Mouse (Mus musculus) forebrain, embryonic 12.5 days (tissue): Measurements from ENCODE around the gene Mrpl11. TPM values are rescaled to one million over a fixed set of nuclear protein-coding genes. Genes with fewer than 3 reads are reported as not detected.
"Not testable (repeated sequence)": the region's sequence is repeated elsewhere in the genome, so short reads cannot be mapped to it uniquely, and the experiment has no call there.

Experiments
- ATAC-seq: fragments of 200-750 bp; cut with Nextera tagmentation; 2 replicates; pipeline ENCODE4 v1.8.0; 2017; ENCODE audit warnings: moderate TSS enrichment; ENCODE audit not compliant: low FRiP score
- H3K27ac ChIP-seq: fragments of 300-500 bp; sonication (generic); 2 replicates; pipeline ENCODE4 v1.5.1; 2016; ENCODE audit warnings: mild to moderate bottlenecking
- H3K27me3 ChIP-seq: fragments of 300-500 bp; sonication (generic); 2 replicates; pipeline ENCODE4 v1.6.1; 2016; ENCODE audit warnings: mild to moderate bottlenecking
- H3K36me3 ChIP-seq: fragments of 300-500 bp; sonication (generic); replicated peaks from 2 replicates; pipeline ENCODE4 v1.6.1; 2016; ENCODE audit warnings: mild to moderate bottlenecking
- H3K4me1 ChIP-seq: fragments of 300-500 bp; sonication (generic); 2 replicates; pipeline ENCODE4 v1.6.1; 2016
- H3K4me2 ChIP-seq: fragments of 300-500 bp; sonication (generic); 2 replicates; pipeline ENCODE4 v1.6.1; 2016; ENCODE audit warnings: mild to moderate bottlenecking, moderate library complexity
- H3K4me3 ChIP-seq: fragments of 300-500 bp; sonication (generic); replicated peaks from 2 replicates; pipeline ENCODE4 v1.5.1; 2016; ENCODE audit warnings: mild to moderate bottlenecking
- H3K9ac ChIP-seq: fragments of 300-500 bp; sonication (generic); 2 replicates; pipeline ENCODE4 v1.6.1; 2016; ENCODE audit warnings: mild to moderate bottlenecking
- H3K9me3 ChIP-seq: fragments of 300-500 bp; sonication (generic); 2 replicates; pipeline ENCODE4 v1.6.1; 2016
- WGBS: fragments of 180-500 bp; shearing (Covaris S2); methylation state at CpG from one replicate; pipeline ENCODE4 v1.1.7; 2016; 5-methylcytosine and 5-hydroxymethylcytosine counted together
- polyA plus RNA-seq: library from polyadenylated mRNA; unstranded; fragments of >200 nt; fragmentation: Nextera tagmentation; extraction: Ambion mirVana; gene quantifications from 2 replicates; pipeline ENCODE4 v1.2.1, GENCODE M21; 2016

The Mrpl11 gene
- polyA plus RNA-seq, 1 experiment from 2014 or later: 138 TPM

DNA sequence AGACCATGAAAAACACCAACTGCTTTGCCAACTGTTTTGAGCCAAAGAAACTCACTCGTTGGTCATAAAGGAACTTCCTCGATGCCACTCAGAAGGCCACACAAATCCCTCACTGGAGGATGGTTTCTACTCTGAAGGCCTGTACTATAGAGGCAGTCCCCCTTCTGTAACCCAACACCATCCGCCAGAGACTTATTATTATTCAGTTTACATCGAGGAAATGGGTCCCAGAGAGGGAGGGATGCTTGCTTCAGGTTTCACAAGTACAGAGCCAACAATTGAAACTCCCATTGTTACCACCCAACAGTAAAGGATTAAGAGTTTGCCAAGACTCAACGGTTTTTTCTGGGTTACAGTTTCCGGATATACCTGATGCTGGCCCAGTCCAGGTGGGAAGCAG lies 16.4 kb upstream of the Mrpl11 start:
- ATAC-seq: no peak
- H3K27me3 ChIP-seq: peaks cover 22% of the 10 kb centered on the region
- H3K27ac ChIP-seq: no peak overlapping the region
- H3K4me3 ChIP-seq: no peak overlapping the region
- no peak overlapping the region for H3K9ac ChIP-seq
- peaks cover 19% of the 10 kb centered on the region for H3K4me1 ChIP-seq
- H3K36me3 ChIP-seq: no peaks in the 10 kb centered on the region
- WGBS: 42% methylated on average over 6 of the region's 6 CpGs
- no peaks in the 10 kb centered on the region for H3K9me3 ChIP-seq
- H3K4me2 ChIP-seq: no peak overlapping the region

DNA sequence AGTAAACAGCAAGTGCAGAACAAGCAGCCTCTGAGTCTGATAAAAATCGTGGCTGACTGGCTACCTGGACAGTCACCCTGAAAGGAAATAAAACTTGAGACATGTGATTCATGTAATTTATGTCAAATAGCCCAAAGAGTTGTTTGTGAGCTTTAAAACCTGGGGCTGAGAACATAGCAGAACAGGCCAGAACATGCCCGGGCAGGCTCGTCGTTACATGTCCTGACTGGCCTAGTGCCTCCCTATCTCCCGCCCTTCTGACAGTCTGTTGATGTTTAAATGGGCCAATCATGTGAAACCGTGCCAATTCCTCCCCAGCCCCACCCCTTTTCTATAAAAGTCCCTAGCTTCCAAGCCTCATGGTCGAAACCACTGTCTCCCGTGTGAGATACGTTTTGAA lies 13.3 kb upstream of the Mrpl11 start:
- H3K4me2 ChIP-seq, H3K36me3 ChIP-seq, H3K4me1 ChIP-seq, H3K27me3 ChIP-seq, H3K9ac ChIP-seq, ATAC-seq, H3K9me3 ChIP-seq, H3K27ac ChIP-seq, H3K4me3 ChIP-seq: not testable (repeated sequence)
- 85% methylated on average over 9 of the region's 9 CpGs for WGBS

- no peak for ATAC-seq
- Histone ChIP-seq H3K36me3 (peaks cover 35% of the 10 kb centered on the region), H3K4me3 (no peak overlapping the region), H3K27me3 (0 out of 2 replicates have a peak, but pooled peaks cover 3% of the 10 kb centered on the region), H3K4me2 (no peak overlapping the region), H3K27ac (no peak overlapping the region), H3K9me3 (no peaks in the 10 kb centered on the region), H3K4me1 (peaks cover 3% of the 10 kb centered on the region; the same call in 1 of the 2 replicates), H3K9ac (no peak overlapping the region)
- 82% methylated on average over 2 of the region's 2 CpGs for WGBS
Measured at GRCm38 (mm10) chr19:4968236-4968635, 6.3 kb downstream of the Mrpl11 start.

DNA sequence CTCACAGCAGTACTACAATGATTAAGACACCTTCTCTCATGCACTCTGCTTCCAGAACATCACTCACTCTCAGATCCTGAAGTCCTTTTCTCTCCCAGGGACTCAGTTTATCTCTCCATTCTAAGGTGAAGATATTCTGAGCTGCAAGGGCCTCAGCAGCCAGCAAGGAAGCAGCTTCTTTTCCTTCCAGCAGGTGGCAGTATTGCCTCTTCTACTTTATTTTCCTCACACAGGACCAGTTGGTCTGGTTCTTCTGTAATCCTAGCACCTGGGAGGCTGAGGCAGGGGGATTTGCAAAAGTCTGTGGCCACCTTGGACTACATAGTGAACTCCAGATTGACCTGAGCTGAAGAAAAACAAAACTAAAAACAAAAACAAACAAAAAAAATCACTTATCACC lies 19.8 kb downstream of the Mrpl11 start:
- H3K36me3 ChIP-seq: no peaks in the 10 kb centered on the region
- no peak overlapping the region for H3K4me3 ChIP-seq
- no peak overlapping the region for H3K4me2 ChIP-seq
- no peaks in the 10 kb centered on the region for H3K9me3 ChIP-seq
- no peak overlapping the region for H3K27ac ChIP-seq
- H3K4me1 ChIP-seq: no peaks in the 10 kb centered on the region
- H3K27me3 ChIP-seq: peaks cover 43% of the 10 kb centered on the region
- ATAC-seq: no peak
- no peak overlapping the region for H3K9ac ChIP-seq

GRCm38 (mm10) chr19:4989013-4989412 lies 27.1 kb downstream of the Mrpl11 start:
- Histone ChIP-seq H3K9ac (no peak overlapping the region), H3K4me1 (peaks cover 15% of the 10 kb centered on the region), H3K4me2 (peak overlapping the region; percentile 52), H3K9me3 (no peaks in the 10 kb centered on the region), H3K4me3 (peak overlapping the region; percentile 37), H3K36me3 (no peaks in the 10 kb centered on the region), H3K27ac (no peak overlapping the region), H3K27me3 (peaks cover 99% of the 10 kb centered on the region)
- 4% methylated on average over 13 of the region's 13 CpGs for WGBS
- no peak for ATAC-seq

- ATAC-seq: peak; percentile 73
- no peaks in the 10 kb centered on the region for H3K9me3 ChIP-seq
- 17% methylated on average over 47 of the region's 47 CpGs for WGBS
Measured at GRCm38 (mm10) chr19:4989434-4990255, 27.7 kb downstream of the Mrpl11 start.

GRCm38 (mm10) chr19:4990256-4990625 lies 28.3 kb downstream of the Mrpl11 start, which contains the start of gene Npas4:
TSS of gene Npas4 (minus strand) at chr19:4990316.
- ATAC-seq: no peak
- H3K27ac ChIP-seq: no peak within 1 kb of the TSS
- H3K36me3 ChIP-seq: no peaks in the 10 kb centered on the region
- no peaks in the 10 kb centered on the region for H3K9me3 ChIP-seq
- H3K9ac ChIP-seq: peak within 1 kb of the TSS; percentile 22
- peaks cover 15% of the 10 kb centered on the region for H3K4me1 ChIP-seq
- WGBS: 14% methylated on average over 4 of the region's 4 CpGs
- peaks cover 98% of the 10 kb centered on the region for H3K27me3 ChIP-seq
- H3K4me3 ChIP-seq: peak within 1 kb of the TSS; percentile 37
- H3K4me2 ChIP-seq: peak within 1 kb of the TSS; percentile 52

More at GRCm38 (mm10) chr19:4989434-4990255, 27.7 kb downstream of the Mrpl11 start:
- H3K4me1 ChIP-seq: peaks cover 15% of the 10 kb centered on the region
- H3K36me3 ChIP-seq: no peaks in the 10 kb centered on the region
- H3K4me3 ChIP-seq: peak overlapping the region; percentile 37
- H3K9ac ChIP-seq: peak overlapping the region; percentile 22
- peak overlapping the region; percentile 52 for H3K4me2 ChIP-seq
- peaks cover 99% of the 10 kb centered on the region for H3K27me3 ChIP-seq
- H3K27ac ChIP-seq: no peak overlapping the region

- 1% methylated on average over 21 of the region's 22 CpGs for WGBS
- Histone ChIP-seq H3K36me3 (no peaks in the 10 kb centered on the region), H3K4me3 (peak overlapping the region; percentile 22), H3K9ac (no peak overlapping the region), H3K27ac (no peak overlapping the region), H3K9me3 (no peaks in the 10 kb centered on the region), H3K27me3 (peaks cover 97% of the 10 kb centered on the region), H3K4me2 (peak overlapping the region; percentile 52), H3K4me1 (peaks cover 15% of the 10 kb centered on the region)
- ATAC-seq: peak; percentile 36; the same call in 1 of the 2 replicates
Measured at GRCm38 (mm10) chr19:4990716-4991115, 28.8 kb downstream of the Mrpl11 start.

- no peak overlapping the region for H3K4me3 ChIP-seq
- H3K9ac ChIP-seq: no peak overlapping the region
- H3K27me3 ChIP-seq: peaks cover 88% of the 10 kb centered on the region
- H3K27ac ChIP-seq: no peak overlapping the region
- no peak overlapping the region for H3K4me2 ChIP-seq
- peaks cover 15% of the 10 kb centered on the region for H3K4me1 ChIP-seq
- H3K36me3 ChIP-seq: no peaks in the 10 kb centered on the region
- 17% methylated on average over 8 of the region's 8 CpGs for WGBS
- ATAC-seq: no peak
- no peaks in the 10 kb centered on the region for H3K9me3 ChIP-seq
Measured at GRCm38 (mm10) chr19:4992371-4992770, 30.4 kb downstream of the Mrpl11 start.

- Histone ChIP-seq H3K4me2 (no peak overlapping the region), H3K27ac (no peak overlapping the region), H3K9ac (no peak overlapping the region), H3K4me3 (no peak overlapping the region), H3K4me1 (peaks cover 15% of the 10 kb centered on the region), H3K27me3 (peaks cover 83% of the 10 kb centered on the region), H3K9me3 (no peaks in the 10 kb centered on the region), H3K36me3 (no peaks in the 10 kb centered on the region)
- 14% methylated on average over 9 of the region's 9 CpGs for WGBS
- ATAC-seq: no peak
Measured at GRCm38 (mm10) chr19:4992904-4993303, 31.0 kb downstream of the Mrpl11 start.

DNA sequence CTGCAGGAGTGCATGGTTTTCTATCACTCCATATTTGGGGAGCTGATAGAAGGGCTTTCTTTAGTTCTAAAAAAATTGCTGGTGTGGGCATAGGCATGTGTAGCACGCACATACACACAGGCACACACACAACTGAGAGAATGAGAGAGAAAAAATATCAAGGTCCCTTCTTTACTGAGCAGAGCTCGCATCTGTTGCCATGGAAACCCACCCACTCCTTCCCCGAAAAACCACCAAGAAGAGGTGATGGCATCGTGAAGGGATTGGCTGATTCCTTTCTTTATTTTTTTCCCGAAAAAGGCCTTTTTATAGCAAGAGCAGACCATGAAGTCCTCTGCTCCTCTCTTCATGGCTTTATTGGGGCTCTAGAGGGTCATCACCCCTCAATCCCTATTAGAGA lies 32.1 kb downstream of the Mrpl11 start:
- H3K9me3 ChIP-seq: no peaks in the 10 kb centered on the region

GRCm38 (mm10) chr19:4999445-5000140 lies 37.6 kb downstream of the Mrpl11 start:
- Histone ChIP-seq H3K27me3 (peaks cover 29% of the 10 kb centered on the region), H3K36me3 (no peaks in the 10 kb centered on the region), H3K9ac (no peak overlapping the region), H3K4me3 (no peak overlapping the region), H3K4me2 (no peak overlapping the region), H3K27ac (no peak overlapping the region), H3K9me3 (no peaks in the 10 kb centered on the region), H3K4me1 (peaks cover 15% of the 10 kb centered on the region)
- ATAC-seq: no peak
- WGBS: 78% methylated on average over 6 of the region's 6 CpGs

More for the DNA sequence above, 32.1 kb downstream of the Mrpl11 start:
- Histone ChIP-seq H3K9ac (no peak overlapping the region), H3K27ac (no peak overlapping the region), H3K4me2 (no peak overlapping the region), H3K4me1 (peaks cover 15% of the 10 kb centered on the region), H3K36me3 (no peaks in the 10 kb centered on the region), H3K27me3 (peaks cover 75% of the 10 kb centered on the region), H3K4me3 (no peak overlapping the region)
- WGBS: 64% methylated on average over 5 of the region's 5 CpGs
- no peak for ATAC-seq
